Mouse (Mus musculus) kidney, postnatal 36 days (tissue): ENCODE results near the gene Ncf2.
A peak's percentile ranks its signal among the peaks of the same experiment; 100 is the strongest.

Source experiments
- DNase-seq, 2 experiments: peaks; one replicate each; pipeline ENCODE4 v3.0.0; 2021 to 2022; ENCODE audit warnings: mixed read lengths in 2 of 2

Ncf2 gene

GRCm38 (mm10) chr1:152832316-152832715 is 32.3 kb downstream of the Ncf2 start:
- DNase-seq = no peak

GRCm38 (mm10) chr1:152835061-152835460 is 35.1 kb downstream of the Ncf2 start:
- no peak for DNase-seq

GRCm38 (mm10) chr1:152838026-152838702 is 38.2 kb downstream of the Ncf2 start:
- no peak for DNase-seq

- no peak for DNase-seq
Observed at GRCm38 (mm10) chr1:152838841-152839240, 38.8 kb downstream of the Ncf2 start.

- no peak for DNase-seq
Observed at GRCm38 (mm10) chr1:152840343-152840742, 40.3 kb downstream of the Ncf2 start.

- no peak for DNase-seq
Observed at GRCm38 (mm10) chr1:152841057-152841456, 41.1 kb downstream of the Ncf2 start.

- no peak for DNase-seq
Observed at GRCm38 (mm10) chr1:152844634-152845033, 44.6 kb downstream of the Ncf2 start.

GRCm38 (mm10) chr1:152845211-152845730 is 45.3 kb downstream of the Ncf2 start:
- peak in 1 of 2 experiments; percentile 17 for DNase-seq

- no peak for DNase-seq
Observed at GRCm38 (mm10) chr1:152846856-152847255, 46.9 kb downstream of the Ncf2 start.

GRCm38 (mm10) chr1:152869901-152870300 is 69.9 kb downstream of the Ncf2 start:
- peak; percentile 58 to 86 for DNase-seq

- DNase-seq = peak; percentile 47 to 76
Observed at GRCm38 (mm10) chr1:152871031-152871430, 71.0 kb downstream of the Ncf2 start.
